Mouse (Mus musculus) MEL (cell line): Measurements from ENCODE around the gene D5Ertd579e.

ENCODE experiments used
- CTCF ChIP-seq, 3 experiments: IDR thresholded peaks in 2 of 3; conservative IDR thresholded peaks in 1 of 3; 2 replicates each; pipeline ENCODE4 v1.5.1; 2011 to 2012; ENCODE audit warnings: low read length in 3 of 3, low read depth in 2 of 3, mild to moderate bottlenecking in 2 of 3, improper control_type of control experiment in 1 of 3, inconsistent platforms in 1 of 3, mixed read lengths in 1 of 3, moderate library complexity in 1 of 3; ENCODE audit not compliant: control insufficient read depth in 1 of 3, insufficient read depth in 1 of 3, poor library complexity in 1 of 3, severe bottlenecking in 1 of 3
- MEF2A ChIP-seq: IDR thresholded peaks from 2 replicates; pipeline ENCODE4 v1.6.1; 2014; ENCODE audit warnings: low read depth, mild to moderate bottlenecking, inconsistent platforms, low read length, improper control_type of control experiment; ENCODE audit not compliant: poor library complexity, insufficient replicate concordance, severe bottlenecking; ENCODE audit errors: extremely low read depth
- POLR2A ChIP-seq, 2 experiments: IDR thresholded peaks; 2 replicates each; pipeline ENCODE4 v1.6.1; 2011 to 2012; ENCODE audit warnings: low read length in 2 of 2, mild to moderate bottlenecking in 2 of 2, control low read depth in 1 of 2, improper control_type of control experiment in 1 of 2, low read depth in 1 of 2, moderate library complexity in 1 of 2; ENCODE audit not compliant: control insufficient read depth in 1 of 2, insufficient read depth in 1 of 2, poor library complexity in 1 of 2

- TF ChIP-seq CTCF (IDR thresholded peaks at IDR 0.05 in 2 of 3, conservative IDR thresholded peaks at IDR 0.05 in 1 of 3; ENCODE audit: control insufficient read depth in 1 of 3, insufficient read depth in 1 of 3, low read depth in 2 of 3, low read length in 3 of 3, poor library complexity in 1 of 3, severe bottlenecking in 1 of 3) (no peak), POLR2A (IDR thresholded peaks at IDR 0.05; ENCODE audit: control insufficient read depth in 1 of 2, insufficient read depth in 1 of 2, low read depth in 1 of 2, low read length in 2 of 2, poor library complexity in 1 of 2) (no peak), MEF2A (no peak)
Measured at GRCm38 (mm10) chr5:36716816-36717215, 21.0 kb upstream of the D5Ertd579e start.
